Mouse (Mus musculus): ENCODE measurements at regions not wholly inside any gene's neighbourhood (a gene's known extent, or its start where the extent isn't known, plus 50 kb on each side); places are given as distances from the start of the nearest gene placed in this dataset.

DNA sequence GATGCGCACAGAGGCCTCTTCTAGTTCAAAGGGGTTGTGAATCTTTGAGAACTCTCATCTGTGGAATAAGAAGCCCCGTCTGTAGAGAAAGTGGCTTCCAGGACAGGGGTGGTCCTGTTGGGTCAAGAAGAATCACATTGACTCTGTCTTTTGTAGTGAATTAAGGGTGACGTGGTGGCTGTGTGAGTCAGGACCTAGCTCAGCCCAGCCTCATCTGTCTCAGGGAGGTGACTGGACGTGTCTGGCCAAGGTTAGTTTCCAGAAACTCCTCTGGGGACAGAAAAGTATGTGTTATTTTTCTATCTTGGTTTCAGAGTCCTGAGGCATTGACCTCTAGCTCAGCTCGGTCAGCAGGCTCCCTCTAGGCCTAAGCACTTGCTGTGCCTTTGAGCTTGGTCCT lies 73.3 kb upstream of the Lep start:
- DNase-seq = peak; percentile 69 to 72

DNA sequence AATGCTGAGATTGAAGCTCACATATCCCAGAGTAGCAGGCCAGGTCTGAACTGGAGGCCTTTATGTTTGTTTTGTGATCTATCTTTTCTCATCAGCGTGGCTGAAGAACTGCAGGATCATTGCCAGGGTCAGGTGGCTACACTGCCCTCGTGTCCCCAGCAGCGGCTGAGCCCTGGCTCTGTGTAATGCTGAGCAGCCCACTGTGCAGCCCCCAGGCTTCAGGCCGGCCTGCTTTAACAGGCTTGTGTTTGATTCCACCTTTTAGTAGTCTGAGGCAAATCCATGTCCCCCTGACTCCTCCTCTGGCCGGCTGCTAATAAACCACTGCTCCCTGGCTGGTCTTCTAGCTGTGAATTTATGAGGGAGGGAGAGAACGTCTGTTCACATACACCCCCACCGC lies 72.6 kb upstream of the Lep start:
- DNase-seq = peak in 1 of 2 experiments; percentile 25

DNA sequence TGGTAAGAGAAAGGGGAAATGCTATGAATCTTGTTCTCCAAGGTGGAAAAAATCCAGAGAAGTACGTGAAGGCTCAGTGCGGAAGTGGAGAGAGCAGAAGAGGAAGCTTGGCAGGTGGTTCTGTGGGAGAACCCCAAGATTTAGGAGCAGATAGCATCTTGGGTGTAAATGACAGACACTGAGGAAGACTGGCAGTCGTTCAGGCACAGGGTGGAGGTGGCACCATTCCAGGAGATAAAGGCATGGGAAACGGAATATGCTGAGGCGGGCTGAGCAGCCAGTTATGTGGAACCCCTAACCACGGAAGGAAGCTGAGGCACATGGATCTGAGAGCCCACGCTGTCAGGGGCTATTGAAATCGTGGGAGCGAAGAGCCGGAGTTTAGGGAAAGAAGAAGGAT lies 70.6 kb upstream of the Lep start:
- no peak for DNase-seq

DNA sequence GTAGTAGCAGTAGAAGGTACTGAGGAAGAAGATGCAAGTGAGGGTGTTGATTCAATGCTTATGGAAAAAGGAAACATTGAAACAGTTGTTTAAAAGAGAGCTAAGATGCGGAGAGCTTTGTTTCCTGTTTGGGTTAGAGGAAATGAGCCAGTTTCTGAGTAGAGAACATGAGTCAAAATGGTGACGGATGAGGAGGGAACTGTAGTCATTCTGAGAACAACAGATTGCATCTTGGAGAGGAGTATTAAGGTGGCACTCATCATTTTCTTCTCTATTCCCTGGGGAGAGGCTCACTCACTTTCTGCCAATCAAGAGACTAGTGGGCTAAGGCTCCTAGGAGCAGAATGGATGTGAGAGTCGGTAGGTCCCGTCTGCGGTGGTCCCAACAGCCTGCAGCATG lies 69.8 kb upstream of the Lep start:
- no peak for DNase-seq

DNA sequence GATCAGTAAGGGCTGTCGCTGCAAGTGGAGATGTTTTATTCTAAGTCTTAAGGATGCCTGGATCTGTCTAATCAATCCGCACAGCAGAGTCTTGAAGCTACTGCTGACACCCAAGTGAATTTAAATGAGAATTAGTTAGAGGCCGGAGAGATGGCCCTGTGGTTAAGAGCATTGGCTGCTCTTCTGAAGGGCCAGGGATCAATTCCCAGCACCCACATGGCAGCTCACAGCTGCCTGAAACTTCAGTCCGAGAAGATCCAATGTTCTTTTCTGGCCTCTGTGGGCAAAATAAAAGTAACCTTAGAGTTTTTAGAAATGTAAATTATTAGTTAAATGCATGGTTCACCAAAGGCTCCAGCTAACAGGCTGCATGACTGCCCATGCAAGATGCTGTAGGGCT lies 65.5 kb upstream of the Lep start:
- DNase-seq = no peak

DNA sequence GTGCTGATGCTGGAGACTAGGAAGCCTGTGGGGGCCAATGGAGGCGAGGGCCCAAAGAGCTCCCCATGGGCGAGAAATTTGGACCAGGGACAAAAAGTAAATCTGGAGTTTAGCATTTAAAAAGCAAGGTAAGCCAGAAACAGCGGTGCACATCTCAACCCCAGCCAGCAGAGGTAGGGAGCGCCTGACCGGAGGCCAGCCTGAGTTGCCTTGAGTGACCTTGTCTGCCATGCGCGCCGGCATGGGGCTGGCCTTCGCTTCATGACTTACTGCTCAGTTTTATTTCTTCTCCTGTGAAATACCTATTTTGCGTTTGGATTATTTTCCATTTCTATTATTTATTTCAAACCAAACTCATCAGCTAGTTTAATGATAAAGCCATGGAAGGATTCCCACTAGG lies 64.3 kb upstream of the Lep start:
- peak; percentile 62 for DNase-seq

DNA sequence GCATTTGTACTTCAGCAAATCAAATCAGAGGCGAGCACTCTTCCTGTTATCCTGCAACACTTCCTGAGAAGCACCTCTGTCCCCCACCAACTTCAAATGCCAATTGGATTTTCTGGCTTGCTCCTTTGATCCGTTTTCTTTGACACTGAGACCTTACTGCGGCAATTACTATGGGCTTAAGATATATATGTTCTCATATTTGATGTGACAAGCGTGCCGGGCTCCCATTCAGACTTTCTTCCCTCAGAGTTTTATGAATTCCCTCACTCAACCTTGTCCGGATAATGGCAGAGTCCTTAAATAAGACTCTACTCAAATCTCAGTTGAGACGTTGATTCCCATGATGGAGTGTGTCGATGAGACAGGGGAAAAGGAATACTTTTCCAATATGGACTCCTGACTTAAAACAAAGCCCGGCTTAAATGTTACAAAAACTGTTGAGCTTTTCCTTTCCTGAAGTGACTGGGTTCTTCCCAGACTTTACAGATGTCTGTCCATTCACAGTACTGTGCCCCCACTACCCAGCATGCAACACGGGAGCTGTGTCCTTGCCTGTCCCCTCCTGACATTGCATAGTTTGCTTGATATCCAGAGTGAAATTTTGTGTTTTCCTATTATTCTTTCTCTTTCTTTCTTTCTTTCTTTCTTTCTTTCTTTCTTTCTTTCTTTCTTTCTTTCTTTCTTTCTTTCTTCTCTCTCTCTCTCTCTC lies 60.5 kb upstream of the Lep start:
- no peak for DNase-seq

DNA sequence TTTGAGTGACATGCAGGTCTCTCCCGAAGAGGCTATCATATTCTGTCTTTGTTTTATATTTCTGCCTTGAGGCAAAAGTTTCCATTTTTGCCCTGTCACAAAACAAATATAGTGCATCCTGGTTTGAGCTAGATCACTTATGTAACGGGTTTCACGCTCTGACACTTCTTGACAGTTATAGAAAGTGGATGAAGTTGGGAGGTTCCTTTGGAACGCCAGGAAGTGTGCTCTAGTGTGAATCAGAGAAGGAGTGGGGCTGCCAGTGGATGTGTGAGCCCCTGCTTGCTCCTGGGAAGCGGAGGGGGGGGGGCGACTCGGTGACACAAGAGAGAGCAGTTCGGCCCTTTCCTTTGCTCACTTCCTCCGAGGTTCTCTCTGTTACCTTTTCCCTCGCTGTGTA lies 57.9 kb upstream of the Lep start:
- DNase-seq = no peak

DNA sequence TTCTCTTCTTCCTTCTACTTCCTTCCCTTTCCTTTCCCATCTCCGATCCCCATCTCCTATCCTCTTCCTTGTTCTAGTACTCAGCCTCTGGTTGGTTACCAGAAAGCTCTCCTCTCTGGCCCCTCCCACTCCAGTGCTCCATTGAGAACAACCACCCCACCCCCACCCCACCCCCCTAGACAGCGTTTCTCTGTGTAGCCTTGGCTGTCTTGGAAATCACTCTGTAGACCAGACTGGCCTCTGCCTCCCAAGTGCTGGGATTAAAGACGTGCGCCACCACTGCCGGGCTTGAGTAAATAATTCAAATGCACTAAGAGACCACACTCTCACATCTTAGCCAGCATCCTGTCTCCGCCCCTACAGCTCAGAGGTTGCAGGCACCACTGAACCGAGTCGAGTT lies 57.2 kb upstream of the Lep start:
- no peak for DNase-seq

DNA sequence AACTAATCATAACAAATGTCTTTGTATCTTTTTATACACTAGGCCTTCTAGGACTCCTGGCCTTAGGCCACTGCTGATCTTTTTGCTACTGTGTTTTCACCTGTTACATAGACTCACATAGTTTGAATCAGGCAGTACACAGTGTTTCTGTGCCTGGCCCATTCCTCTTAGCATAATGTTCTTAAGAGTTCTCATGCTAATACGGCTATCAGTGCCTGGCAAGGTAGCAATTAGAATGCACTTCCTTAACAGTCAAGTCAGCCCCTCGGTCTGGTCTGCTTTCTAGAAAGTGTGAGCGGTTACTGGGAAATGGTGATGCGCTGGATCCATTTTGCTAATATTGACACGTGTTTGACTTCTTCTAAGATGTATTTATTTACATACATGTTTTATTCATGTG lies 54.2 kb upstream of the Lep start:
- no peak for DNase-seq
